Mouse (Mus musculus) embryo, embryonic 10 days (tissue): ENCODE results near the gene Elf2.

Experiments
- DNase-seq: peaks from one replicate; pipeline ENCODE4 v3.0.0-alpha.2; 2015; ENCODE audit warnings: low spot score

Elf2 gene

GRCm38 (mm10) chr3:51340552-51341267 lies at the start of gene Elf2:
Elf2 (minus strand) TSS chr3:51340663.
- DNase-seq: peak; percentile 84

- DNase-seq: peak; percentile 47
Measured at GRCm38 (mm10) chr3:51388904-51389303, 48.4 kb upstream of the Elf2 start.

GRCm38 (mm10) chr3:51387868-51388381 lies 47.5 kb upstream of the Elf2 start:
- DNase-seq: no peak

GRCm38 (mm10) chr3:51387134-51387451 lies 46.6 kb upstream of the Elf2 start:
- no peak for DNase-seq

GRCm38 (mm10) chr3:51386441-51387133 lies 46.1 kb upstream of the Elf2 start:
- DNase-seq: no peak

- DNase-seq: peak; percentile 59
Measured at GRCm38 (mm10) chr3:51383409-51383808, 42.9 kb upstream of the Elf2 start.

GRCm38 (mm10) chr3:51380660-51381014 lies 40.2 kb upstream of the Elf2 start:
- no peak for DNase-seq

GRCm38 (mm10) chr3:51379786-51380659 lies 39.6 kb upstream of the Elf2 start:
- no peak for DNase-seq

- DNase-seq: no peak
Measured at GRCm38 (mm10) chr3:51378665-51378946, 38.1 kb upstream of the Elf2 start.

GRCm38 (mm10) chr3:51377878-51378664 lies 37.6 kb upstream of the Elf2 start:
- DNase-seq: peak; percentile 77

- DNase-seq: peak; percentile 64
Measured at GRCm38 (mm10) chr3:51375307-51376265, 35.1 kb upstream of the Elf2 start.

GRCm38 (mm10) chr3:51373544-51373943 lies 33.1 kb upstream of the Elf2 start:
- DNase-seq: no peak

GRCm38 (mm10) chr3:51372883-51373282 lies 32.4 kb upstream of the Elf2 start:
- DNase-seq: no peak

- DNase-seq: no peak
Measured at GRCm38 (mm10) chr3:51371826-51372225, 31.4 kb upstream of the Elf2 start.

GRCm38 (mm10) chr3:51368011-51368410 lies 27.5 kb upstream of the Elf2 start:
- no peak for DNase-seq

GRCm38 (mm10) chr3:51366926-51367325 lies 26.5 kb upstream of the Elf2 start:
- DNase-seq: no peak

GRCm38 (mm10) chr3:51365517-51365882 lies 25.0 kb upstream of the Elf2 start:
- no peak for DNase-seq

- DNase-seq: peak; percentile 93
Measured at GRCm38 (mm10) chr3:51364703-51365516, 24.4 kb upstream of the Elf2 start.

- peak; percentile 64 for DNase-seq
Measured at GRCm38 (mm10) chr3:51361066-51361465, 20.6 kb upstream of the Elf2 start.
